Mouse (Mus musculus) CD4-positive helper T cell, adult 2 months (primary cell): ENCODE results near the gene Il22ra1.

Source experiments
- DNase-seq: peaks from one replicate; pipeline ENCODE4 v3.0.0-alpha.2; 2012; ENCODE audit warnings: low read depth, missing footprints, low spot score

The Il22ra1 gene

DNA sequence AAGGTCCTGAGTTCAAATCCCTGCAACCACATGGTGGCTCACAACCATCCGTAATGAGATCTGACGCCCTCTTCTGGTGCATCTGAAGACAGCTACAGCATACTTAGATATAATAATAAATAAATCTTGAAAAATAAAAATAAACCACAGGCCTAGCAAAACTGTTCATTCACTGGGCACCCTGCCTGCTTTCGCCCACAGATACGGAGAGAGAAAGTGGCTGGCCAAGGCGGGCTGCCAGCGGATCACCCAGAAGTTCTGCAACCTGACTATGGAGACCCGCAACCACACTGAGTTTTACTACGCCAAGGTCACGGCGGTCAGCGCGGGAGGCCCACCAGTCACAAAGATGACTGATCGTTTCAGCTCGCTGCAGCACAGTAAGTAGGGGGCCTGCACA, 5.9 kb downstream of the Il22ra1 start:
- no peak for DNase-seq

DNA sequence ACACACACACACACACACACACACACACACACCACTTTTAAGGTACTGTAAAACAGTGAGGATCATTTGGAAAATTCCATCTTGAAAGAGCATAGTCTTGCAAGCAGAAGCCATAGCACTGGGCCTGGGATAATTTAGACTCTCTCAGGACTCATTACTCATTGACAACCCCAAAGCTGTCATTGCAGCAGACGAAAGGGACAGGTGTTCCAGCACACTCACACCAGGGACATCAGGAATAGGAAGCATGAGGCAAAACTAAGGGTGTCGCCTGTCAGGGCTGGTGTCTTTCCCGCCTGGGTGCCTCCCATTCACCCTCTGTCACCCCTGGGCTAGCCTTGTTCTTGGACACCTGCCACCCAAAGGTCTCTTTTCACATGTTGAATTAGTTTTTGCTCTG, 8.9 kb downstream of the Il22ra1 start:
- DNase-seq = no peak

DNA sequence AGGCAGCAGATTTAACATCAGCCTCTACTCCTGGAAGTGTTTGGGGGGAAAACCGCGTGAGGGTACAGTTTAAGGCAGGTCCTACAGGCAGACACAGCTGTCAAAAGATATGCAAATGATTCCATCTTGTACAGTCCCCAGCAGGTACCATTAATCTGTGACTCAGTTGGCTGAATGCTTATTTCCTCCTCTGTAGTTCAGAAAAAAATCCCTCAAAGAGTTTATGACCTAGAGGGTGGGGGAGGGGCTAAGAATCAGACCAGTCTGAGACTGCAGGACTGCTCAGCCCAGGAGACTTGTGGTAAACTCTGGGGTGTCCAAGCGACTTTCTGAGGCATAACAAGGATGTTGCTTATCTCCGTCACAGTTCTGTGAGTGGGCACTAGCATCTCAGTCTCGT, 10.3 kb downstream of the Il22ra1 start:
- no peak for DNase-seq

DNA sequence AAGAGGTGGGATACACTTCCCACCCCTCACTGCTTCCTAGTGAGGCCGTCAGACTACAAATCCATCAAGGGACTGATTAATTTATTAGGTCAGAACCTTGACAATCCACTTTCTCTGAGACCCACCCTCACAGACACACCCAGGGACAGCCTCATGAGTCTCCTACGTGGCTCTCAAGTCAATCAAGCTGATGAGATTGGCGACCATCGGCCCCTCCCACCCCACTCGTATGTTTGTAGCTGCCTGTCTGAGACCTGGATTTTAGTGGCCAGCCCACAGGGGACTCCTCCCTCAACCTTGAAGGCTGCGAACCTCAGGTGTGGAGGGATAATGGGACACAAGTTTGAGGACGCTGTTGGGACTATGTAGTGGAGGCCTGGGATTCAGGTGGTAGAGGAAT, 11.2 kb downstream of the Il22ra1 start:
- DNase-seq = no peak

DNA sequence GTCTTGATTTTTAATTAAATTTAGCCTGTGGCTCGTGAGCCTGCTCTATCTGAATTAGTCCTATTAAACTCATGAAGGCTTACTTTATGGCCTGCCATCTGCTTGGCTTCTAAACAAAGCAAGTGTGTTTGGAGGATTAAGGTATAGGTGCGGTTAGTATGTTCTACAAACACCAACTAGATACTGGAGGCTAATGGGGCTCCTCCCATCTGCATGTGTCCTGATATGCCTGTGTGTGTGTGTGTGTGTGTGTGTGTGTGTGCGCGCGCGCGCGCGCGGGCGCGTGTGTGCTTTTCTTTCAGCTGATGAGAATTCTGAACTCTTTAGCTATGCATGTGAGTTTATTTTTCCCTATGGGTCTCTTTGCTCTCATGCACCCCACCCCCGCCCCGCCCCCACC, 11.7 kb downstream of the Il22ra1 start:
- no peak for DNase-seq

DNA sequence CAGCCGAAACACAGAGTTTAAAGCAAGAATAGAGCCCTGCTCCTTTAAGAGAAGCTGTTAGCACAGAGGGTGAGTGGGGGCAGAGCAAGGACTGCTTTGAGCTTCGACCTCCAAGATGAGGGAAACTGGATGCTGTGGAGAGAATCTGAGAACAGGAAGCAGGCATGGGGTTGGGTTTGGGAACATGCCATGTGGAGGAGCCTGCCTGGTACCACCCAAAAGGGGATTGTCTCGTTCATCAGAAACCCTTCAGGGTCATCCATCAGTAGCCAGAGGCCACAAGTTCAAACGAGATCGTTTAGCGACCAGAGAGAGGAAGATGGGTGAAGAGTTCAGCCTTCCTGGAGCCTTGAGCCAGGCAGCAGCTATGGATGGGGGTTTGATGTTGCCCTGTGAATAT, 15.5 kb downstream of the Il22ra1 start:
- no peak for DNase-seq

DNA sequence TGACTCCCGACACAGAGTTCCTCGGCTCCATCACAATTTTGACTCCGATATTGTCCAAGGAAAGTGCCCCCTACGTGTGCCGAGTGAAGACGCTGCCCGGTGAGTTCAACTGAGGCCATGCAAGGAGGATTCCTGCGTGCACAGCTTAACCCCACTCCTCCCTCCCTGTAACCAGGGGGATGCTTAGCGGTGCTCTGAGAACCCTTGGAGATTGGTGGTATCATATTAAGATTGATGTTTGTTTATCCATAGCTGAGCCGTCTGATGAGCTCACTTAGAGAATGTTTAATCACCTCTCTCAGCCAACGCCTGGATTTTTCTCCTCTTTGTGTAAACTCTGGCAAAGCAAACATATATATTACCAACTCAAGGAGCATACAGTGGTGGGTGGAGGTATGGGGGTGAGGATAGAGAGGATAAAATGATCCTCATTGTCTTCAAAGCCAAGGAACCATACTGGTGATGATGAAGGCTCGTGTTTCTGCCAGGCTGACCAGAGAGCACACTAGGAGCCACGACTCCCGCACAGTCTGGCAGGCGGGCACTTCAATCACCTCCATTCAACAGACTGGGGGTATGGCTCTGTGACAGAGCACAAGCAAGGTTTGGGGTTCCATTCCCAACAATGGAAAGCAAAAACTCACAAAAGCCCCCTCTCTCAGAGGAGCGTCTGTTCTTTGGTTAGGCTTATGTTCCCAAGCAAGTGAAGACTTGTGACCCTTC, 16.9 kb downstream of the Il22ra1 start:
- DNase-seq = no peak

DNA sequence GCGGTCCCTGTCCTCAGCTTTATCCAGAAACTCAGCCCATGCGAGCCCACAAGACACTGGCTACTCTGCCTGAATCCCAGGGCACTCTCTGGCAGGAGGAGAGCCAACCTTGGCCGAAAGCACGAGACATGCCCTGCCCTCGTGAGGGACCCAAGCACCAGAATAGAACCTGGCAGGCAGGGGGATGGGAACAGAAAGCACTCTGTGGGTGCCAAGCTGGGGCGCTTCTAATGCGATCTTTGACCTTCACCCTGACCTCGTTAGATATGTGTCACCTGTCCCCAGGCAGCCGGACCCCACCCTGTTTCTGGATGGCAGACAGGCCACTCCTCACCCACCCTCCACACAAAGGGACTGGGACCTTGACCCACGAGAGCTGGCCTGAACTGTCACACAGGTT, 17.6 kb downstream of the Il22ra1 start:
- no peak for DNase-seq

DNA sequence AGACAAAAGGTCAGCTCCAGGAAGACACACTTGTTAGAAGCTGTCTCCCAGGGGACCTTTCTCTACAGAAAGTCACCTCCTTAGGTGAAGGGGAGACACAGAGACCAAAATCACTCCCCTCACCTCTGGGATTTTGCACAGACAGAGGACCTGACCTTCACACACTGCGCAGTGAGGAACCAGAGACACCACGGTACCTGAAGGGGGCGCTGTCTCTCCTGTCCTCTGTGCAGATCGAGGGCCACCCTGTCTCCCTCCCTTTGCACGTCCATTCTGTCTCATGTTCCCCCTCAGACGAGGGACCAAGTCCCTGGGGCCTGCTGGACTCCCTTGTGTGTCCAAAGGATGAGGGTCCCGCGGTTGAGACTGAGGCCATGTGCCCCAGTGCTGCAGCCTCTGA, 22.9 kb downstream of the Il22ra1 start:
- no peak for DNase-seq

DNA sequence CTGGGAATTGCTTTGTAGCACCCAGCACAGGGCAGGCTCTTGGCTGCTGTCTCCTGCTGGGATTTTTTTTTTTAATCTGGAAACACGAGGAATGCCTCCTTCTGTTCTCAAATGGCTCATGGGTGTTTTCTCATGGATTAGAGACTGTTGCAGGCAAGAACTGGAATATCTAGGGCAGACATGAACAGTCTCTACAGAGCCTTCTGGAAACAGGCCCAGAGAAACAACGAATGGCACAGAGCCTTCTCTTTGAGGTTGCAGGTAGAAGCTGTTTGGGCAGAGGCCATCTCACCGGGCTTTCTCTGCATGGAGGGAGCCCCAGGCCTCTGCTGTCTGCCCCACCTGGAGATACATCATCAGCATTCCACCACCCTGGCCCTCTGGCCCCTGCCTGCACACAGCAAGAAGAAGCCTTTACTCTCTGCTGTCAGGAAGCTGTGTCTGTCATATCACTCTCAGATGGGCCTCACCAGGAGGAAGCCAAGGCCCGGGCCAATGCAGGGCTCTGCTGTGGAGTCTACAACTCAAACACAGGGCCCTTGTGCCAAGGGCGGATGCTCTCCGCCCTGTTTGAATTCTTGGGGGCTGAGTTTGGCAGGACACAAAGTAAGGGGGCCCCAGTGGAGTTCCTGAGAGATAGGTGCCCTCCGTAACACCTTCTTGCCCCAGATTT, 24.3 kb downstream of the Il22ra1 start:
- no peak for DNase-seq

DNA sequence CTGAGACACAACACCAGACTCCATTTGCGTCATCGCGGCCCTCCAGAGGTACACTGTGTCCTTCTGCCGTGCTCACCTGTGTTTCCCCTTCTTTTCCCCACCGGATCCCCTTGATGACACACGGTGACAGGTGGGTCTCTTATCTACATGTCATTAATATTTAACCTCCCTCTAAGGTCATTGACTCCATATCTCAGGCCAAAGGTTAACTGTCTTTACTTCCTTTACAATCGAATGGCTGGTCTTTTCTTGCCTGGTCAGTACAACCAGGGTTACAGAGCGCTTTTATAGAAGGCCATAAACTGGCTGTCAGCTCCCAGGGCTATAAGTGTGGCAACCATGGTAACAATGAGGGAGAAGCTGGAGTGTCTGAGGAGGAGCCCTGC, 24.8 kb downstream of the Il22ra1 start:
- no peak for DNase-seq

DNA sequence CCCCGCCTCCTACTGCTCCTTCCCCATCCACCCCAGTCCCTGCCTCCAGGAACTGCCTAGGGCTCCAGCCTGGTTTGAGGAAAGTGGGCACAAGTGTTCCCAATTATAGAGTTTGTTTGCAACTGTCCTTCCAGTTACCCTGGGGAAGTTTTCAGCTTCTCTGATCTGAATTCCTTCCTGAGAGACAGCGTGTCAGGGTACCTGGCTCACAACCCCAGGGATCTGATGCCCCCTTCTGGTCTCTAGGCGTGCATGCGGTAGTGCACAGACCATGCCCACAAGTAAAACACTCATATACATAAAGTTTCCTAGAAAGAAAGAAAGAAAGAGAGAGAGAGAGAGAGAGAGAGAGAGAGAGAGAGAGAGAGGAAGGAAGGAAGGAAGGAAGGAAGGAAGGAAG, 30.4 kb downstream of the Il22ra1 start:
- DNase-seq = no peak

DNA sequence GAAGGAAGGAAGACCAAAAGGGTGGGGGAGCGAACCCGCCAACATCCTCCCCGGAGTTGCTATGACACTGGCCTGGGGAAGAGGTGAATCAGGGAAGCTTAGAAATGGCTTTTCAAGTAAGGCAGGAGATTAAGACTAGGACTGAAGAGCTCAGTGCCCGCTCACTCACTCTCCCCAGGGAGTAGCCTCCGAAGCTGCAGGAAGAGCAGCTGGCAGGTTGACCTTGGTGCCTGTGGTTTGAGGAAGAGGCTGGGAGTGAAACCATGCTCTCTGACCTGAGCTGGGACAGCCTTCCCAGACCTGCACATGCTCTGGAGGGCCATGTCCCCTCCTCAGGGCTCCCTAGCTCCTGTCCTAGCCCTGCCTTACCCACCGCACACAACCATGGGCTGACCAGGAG, 30.9 kb downstream of the Il22ra1 start:
- no peak for DNase-seq

DNA sequence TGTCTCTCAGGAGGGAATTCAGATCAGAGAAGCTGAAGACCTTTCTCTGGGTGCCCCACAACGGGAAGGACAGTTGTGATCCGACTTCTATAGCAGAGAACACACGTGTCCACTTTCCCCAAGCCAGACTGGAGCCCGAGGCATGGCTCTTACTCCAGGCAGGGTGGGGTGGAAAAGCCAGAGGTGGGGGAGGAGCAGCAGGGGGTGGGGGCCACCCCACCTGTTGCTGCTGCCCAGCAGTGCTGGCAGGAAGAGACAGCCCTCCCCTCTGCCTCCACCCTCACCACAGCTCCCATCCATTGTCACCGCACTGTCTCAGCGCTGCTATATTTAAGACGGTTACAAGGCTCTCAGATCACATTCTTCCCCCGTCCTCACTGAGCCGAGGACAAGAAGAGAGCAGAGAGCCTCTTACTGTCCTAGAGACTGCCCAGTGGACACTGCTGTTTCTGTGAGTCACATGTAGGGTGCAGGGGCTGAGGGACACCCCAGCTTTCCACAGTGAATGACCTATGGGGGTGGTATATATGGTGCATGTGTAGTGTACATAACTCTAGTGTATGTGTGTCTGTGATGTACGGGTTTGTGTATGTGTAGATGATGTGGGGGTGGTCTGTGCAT, 31.5 kb downstream of the Il22ra1 start, which contains the start of gene Myom3:
TSS of gene Myom3 (plus strand) at position 360 of the 621 bp plus-strand sequence.
- DNase-seq = no peak

DNA sequence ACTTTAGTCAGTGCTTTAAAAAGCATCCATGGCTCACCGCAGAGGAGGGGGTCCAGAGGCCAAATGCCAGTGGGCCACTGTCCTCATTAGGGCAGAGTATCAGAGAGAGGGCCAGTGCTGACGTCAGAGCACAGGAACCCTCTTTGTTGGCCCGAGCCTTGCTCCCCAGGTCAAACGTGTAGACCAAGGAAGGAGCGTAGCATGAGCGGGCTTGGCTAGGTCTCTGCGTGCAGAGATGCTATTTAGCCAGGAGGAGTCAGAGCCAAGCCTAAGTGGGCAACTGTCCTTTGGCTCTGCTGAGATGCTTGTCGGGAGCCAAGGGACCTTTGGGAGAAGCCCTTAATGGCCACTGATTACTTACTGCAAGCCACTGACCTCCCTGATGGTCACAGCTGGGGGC, 33.1 kb downstream of the Il22ra1 start:
- DNase-seq = no peak

DNA sequence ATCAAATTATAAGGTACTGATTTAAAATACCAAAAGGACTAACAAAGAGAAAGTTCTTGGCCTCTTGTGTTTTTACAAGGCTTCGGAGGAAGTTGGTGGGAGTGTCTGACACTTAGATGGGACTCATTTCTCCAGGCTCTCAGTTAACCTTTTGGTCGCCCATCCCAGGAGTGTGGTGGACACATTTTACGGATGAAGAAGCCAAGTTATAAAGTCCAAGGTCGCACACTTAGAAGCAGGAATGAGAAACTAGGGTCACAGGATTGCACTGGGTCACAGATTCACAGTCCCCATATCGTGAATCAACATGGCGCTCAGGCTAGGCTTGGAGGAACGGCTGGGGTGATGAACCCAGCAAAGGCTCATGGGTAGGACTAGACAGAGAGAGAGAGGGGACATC, 33.6 kb downstream of the Il22ra1 start:
- DNase-seq = no peak

DNA sequence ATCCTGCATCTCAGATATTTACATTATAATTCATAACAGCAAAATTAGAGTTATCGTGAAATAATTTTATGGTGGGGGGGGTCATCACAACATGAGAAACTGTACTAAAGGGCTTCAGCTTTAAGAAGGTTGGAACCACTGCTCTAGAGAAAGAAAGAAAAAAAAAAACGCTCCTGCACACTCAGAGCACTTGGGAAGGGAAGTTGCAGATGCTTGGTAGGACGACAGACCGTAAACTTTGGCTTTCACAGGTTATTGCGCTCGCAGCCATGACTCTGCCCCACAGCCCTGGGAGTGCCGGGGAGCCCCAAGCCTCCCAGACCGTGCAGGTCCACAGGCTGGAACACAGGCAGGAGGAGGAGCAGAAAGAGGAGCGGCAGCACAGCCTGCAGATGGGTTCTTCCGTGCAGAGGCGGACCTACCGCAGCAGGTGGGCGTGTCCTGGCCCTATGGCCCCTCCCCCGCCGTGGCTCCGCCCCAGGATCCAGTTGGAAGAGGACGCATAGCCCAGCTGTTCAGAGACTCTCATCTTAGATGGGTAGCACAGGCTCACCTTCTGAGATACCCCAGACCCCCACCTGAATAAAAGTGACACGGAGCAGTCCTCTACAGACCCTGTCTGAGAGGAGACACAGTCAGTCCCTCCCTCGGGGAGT, 34.4 kb downstream of the Il22ra1 start:
- peak; percentile 61 for DNase-seq

DNA sequence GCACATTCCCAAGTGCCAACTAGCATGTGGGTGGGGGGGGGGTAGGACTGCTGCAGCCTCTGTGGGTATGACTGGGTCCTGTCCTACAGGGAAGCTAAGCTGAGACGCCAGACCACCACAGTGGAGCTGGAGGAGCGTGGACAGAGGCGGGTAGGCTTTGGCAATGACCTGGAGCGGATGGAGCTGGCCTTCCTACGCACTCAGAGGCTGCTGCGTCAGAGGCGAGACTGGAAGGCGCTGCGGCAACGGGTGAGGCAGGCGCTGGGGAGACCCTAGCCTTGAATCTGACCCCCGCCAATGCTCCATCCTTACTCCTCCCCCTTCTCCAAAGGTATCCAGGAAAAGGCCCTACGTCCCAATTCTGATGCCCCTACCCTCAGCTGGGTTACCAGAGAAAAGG, 36.7 kb downstream of the Il22ra1 start:
- no peak for DNase-seq

DNA sequence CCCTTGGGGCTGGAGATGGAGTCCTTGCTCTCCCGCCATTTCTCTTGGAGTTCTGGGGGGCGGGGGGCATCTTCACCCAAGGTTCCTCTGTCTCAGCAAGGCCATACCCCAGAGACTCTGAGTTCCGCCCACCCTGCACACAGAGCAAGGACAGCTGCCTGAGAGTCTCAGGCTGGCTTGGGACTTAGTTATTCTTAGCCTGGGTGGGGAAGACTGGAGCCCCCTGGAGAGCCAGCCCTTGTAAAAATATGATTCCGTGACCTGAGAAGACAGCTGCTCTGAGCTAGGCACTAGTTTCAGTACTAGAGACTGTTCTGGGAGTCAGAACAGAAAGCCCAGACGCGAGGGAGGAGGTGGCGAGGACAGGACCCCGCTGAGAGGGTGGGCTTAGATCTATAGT, 37.7 kb downstream of the Il22ra1 start:
- no peak for DNase-seq

DNA sequence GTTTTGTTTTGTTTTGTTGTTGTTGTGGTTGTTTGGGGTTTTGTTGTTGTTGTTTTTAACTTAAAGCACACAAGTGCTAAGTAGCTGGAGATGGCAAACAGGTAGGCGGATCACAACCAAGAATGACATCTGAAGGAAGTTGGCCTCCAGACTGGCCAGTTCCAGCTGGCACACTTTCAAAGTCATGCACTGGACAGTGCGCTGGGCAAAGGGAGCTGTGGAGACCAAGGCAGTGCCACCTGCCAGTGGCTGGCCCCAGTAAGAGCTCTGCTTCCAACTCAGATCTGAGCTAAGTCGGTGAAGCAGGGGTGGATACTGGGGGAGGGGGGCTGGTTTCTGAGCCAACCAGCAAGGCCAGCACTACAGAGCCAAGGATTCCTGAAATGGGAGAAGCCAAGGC, 39.0 kb downstream of the Il22ra1 start:
- DNase-seq = no peak

DNA sequence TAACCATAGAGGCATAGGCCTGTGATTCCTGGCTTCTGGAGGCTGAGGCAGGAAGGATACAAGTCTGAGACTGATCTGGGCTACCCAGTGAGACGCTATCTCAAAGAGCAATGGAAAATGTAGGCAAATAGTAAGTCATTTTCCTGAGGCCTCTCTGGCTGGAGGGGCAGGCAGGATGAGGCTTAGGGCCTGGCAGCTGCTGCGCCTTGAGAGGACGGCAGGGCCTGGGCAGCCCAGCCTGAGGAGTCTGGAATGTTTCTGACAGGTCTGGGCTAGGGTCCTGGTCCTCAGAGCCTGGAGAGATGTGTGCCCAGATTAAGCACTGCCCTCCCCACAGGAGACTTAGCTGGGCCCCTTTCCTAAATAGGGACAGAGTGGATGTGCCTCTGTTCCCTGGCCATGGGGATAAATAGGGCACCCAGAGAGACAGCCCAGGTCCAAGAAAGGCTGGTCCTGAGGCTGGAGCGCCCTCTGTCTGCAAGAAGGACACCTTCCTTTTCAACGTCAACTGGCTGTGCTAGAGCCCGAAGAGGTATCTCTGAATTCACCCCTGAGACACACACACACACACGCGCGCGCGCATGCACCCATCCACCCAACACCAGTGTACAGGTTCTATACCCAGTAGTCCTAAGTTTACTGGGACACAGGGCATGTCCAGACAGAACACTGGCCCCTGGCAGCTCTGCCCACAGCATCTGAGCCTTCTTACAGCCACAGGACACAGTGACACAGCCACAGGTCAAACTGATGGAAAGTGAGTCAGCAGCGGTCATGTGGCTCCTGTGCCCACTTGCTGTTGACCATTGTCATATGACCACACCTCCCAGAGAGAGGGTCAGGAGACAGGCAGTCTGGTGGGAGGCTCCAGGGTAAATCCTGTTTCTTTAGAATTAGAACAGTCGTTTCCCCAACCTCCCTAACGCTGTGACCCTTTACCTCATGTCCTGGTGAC, 40.9 kb downstream of the Il22ra1 start:
- DNase-seq = no peak
